Mouse (Mus musculus) hindbrain, embryonic 16.5 days (tissue): ENCODE measurements around the gene Olig1. TPM values are rescaled to one million over a fixed set of nuclear protein-coding genes. Genes with fewer than 3 reads are reported as not detected.
A peak's percentile ranks its signal among the peaks of the same experiment; 100 is the strongest.

Experiments used
- ATAC-seq: fragments of 200-750 bp; cut with Nextera tagmentation; 2 replicates; pipeline ENCODE4 v1.8.0; 2017; ENCODE audit warnings: moderate TSS enrichment, moderate library complexity
- H3K27ac ChIP-seq: fragments of 300-500 bp; sonication (generic); 2 replicates; pipeline ENCODE4 v1.5.1; 2014; ENCODE audit warnings: low read depth, mild to moderate bottlenecking, control low read depth, low read length, moderate library complexity
- H3K27me3 ChIP-seq: fragments of 300-500 bp; sonication (generic); replicated peaks from 2 replicates; pipeline ENCODE4 v1.6.1; 2014; ENCODE audit warnings: low read length; ENCODE audit not compliant: control insufficient read depth, insufficient read depth
- H3K36me3 ChIP-seq: fragments of 300-500 bp; sonication (generic); 2 replicates; pipeline ENCODE4 v1.6.1; 2014; ENCODE audit warnings: mild to moderate bottlenecking, low read length, moderate library complexity, mixed read lengths; ENCODE audit not compliant: control insufficient read depth, insufficient read depth
- H3K4me1 ChIP-seq: fragments of 300-500 bp; sonication (generic); 2 replicates; pipeline ENCODE4 v1.6.1; 2014; ENCODE audit warnings: low read depth, low read length; ENCODE audit not compliant: control insufficient read depth, insufficient read depth
- H3K4me2 ChIP-seq: fragments of 300-500 bp; sonication (generic); 2 replicates; pipeline ENCODE4 v1.6.1; 2014; ENCODE audit warnings: mild to moderate bottlenecking, low read length, control low read depth, moderate library complexity
- H3K4me3 ChIP-seq: fragments of 300-500 bp; sonication (generic); 2 replicates; pipeline ENCODE4 v1.5.1; 2014; ENCODE audit warnings: mild to moderate bottlenecking, low read length, control low read depth, moderate library complexity
- H3K9ac ChIP-seq: fragments of 300-500 bp; sonication (generic); 2 replicates; pipeline ENCODE4 v1.6.1; 2014; ENCODE audit warnings: low read depth, mild to moderate bottlenecking, control low read depth, low read length, moderate library complexity
- H3K9me3 ChIP-seq: fragments of 300-500 bp; sonication (generic); 2 replicates; pipeline ENCODE4 v1.6.1; 2014; ENCODE audit warnings: mild to moderate bottlenecking, low read length, moderate library complexity; ENCODE audit not compliant: control insufficient read depth
- WGBS: fragments of 180-500 bp; shearing (Covaris S2); extraction: QIAGEN DNeasy Blood & Tissue Kit; methylation state at CpG from one replicate; pipeline ENCODE4 v1.1.7; 2014; 5-methylcytosine and 5-hydroxymethylcytosine counted together
- polyA plus RNA-seq: library from polyadenylated mRNA; unstranded; fragments of >200 nt; fragmentation: Nextera tagmentation; extraction: Ambion mirVana; gene quantifications from 2 replicates; pipeline ENCODE4 v1.2.1, GENCODE M21; 2015

Olig1 gene
- polyA plus RNA-seq, 1 experiment from 2014 or later: 190 TPM

- ATAC-seq: no peak
- no peak overlapping the region for H3K27ac ChIP-seq
- no peak overlapping the region; the same call in 1 of the 2 replicates for H3K4me3 ChIP-seq
- H3K9me3 ChIP-seq: no peaks in the 10 kb centered on the region
- peaks cover 12% of the 10 kb centered on the region for H3K4me1 ChIP-seq
- H3K36me3 ChIP-seq: no peaks in the 10 kb centered on the region
- WGBS: 59% methylated on average over 10 of the region's 10 CpGs
- peaks cover 11% of the 10 kb centered on the region for H3K27me3 ChIP-seq
- peak overlapping the region; percentile 53 for H3K4me2 ChIP-seq
- no peak overlapping the region for H3K9ac ChIP-seq
These were observed 50.6 kb downstream of the Olig1 start for GRCm38 (mm10) chr16:91320191-91320590.

- WGBS: 34% methylated on average over 15 of the region's 15 CpGs
- H3K4me3 ChIP-seq: peak overlapping the region; percentile 30
- peak overlapping the region; percentile 27; the same call in 1 of the 2 replicates for H3K27ac ChIP-seq
These were observed 51.0 kb downstream of the Olig1 start for GRCm38 (mm10) chr16:91320608-91321007.

More at GRCm38 (mm10) chr16:91320608-91321007, 51.0 kb downstream of the Olig1 start:
- 0 out of 2 replicates have a peak, but pooled peaks have one; percentile 50 for ATAC-seq
- peak overlapping the region; percentile 53 for H3K4me2 ChIP-seq
- H3K9ac ChIP-seq: no peak overlapping the region; the same call in 1 of the 2 replicates
- no peaks in the 10 kb centered on the region for H3K36me3 ChIP-seq
- H3K4me1 ChIP-seq: peaks cover 12% of the 10 kb centered on the region
- peaks cover 7% of the 10 kb centered on the region for H3K27me3 ChIP-seq
- H3K9me3 ChIP-seq: no peaks in the 10 kb centered on the region

Other genes with a start within 250 kb of the Olig1 start
- gene Paxbp1, start 225.2 kb upstream of the Olig1 start, polyA plus RNA-seq: 48.8 and 60.2 TPM in 2 replicates
- gene 4932438H23Rik, start 174.7 kb upstream of the Olig1 start, polyA plus RNA-seq: 0.88 and 1.9 TPM in 2 replicates
- gene Olig2, start 44.3 kb upstream of the Olig1 start, polyA plus RNA-seq: 6.1 and 11.4 TPM in 2 replicates
- gene Ifnar2, start 103.0 kb downstream of the Olig1 start, polyA plus RNA-seq: 40.6 and 41.7 TPM in 2 replicates
- not detected in 2 replicates for gene Gm21970, start 121.9 kb downstream of the Olig1 start, polyA plus RNA-seq
- 14.8 and 16.7 TPM in 2 replicates for gene Il10rb, start 136.4 kb downstream of the Olig1 start, polyA plus RNA-seq
- 42.7 and 49.2 TPM in 2 replicates for gene Ifnar1, start 215.5 kb downstream of the Olig1 start, polyA plus RNA-seq